Mouse (Mus musculus) MEL (cell line): Measurements from ENCODE around the gene Lrrc34.

Source experiments
- CHD2 ChIP-seq: IDR thresholded peaks from 2 replicates; pipeline ENCODE4 v1.6.1; 2011; ENCODE audit warnings: low read length, improper control_type of control experiment
- CTCF ChIP-seq, 3 experiments: IDR thresholded peaks in 2 of 3; conservative IDR thresholded peaks in 1 of 3; 2 replicates each; pipeline ENCODE4 v1.5.1; 2011 to 2012; ENCODE audit warnings: low read length in 3 of 3, low read depth in 2 of 3, mild to moderate bottlenecking in 2 of 3, improper control_type of control experiment in 1 of 3, inconsistent platforms in 1 of 3, mixed read lengths in 1 of 3, moderate library complexity in 1 of 3; ENCODE audit not compliant: control insufficient read depth in 1 of 3, insufficient read depth in 1 of 3, poor library complexity in 1 of 3, severe bottlenecking in 1 of 3
- EP300 ChIP-seq, 2 experiments: IDR thresholded peaks; 2 replicates each; pipeline ENCODE4 v1.6.1; 2011; ENCODE audit warnings: improper control_type of control experiment in 2 of 2, low read length in 2 of 2, low read depth in 1 of 2, mild to moderate bottlenecking in 1 of 2
- POLR2A ChIP-seq, 2 experiments: IDR thresholded peaks; 2 replicates each; pipeline ENCODE4 v1.6.1; 2011 to 2012; ENCODE audit warnings: low read length in 2 of 2, mild to moderate bottlenecking in 2 of 2, control low read depth in 1 of 2, improper control_type of control experiment in 1 of 2, low read depth in 1 of 2, moderate library complexity in 1 of 2; ENCODE audit not compliant: control insufficient read depth in 1 of 2, insufficient read depth in 1 of 2, poor library complexity in 1 of 2

- TF ChIP-seq CTCF (IDR thresholded peaks at IDR 0.05 in 2 of 3, conservative IDR thresholded peaks at IDR 0.05 in 1 of 3; ENCODE audit: control insufficient read depth in 1 of 3, insufficient read depth in 1 of 3, low read depth in 2 of 3, low read length in 3 of 3, poor library complexity in 1 of 3, severe bottlenecking in 1 of 3) (peak in 2 of 3 experiments; percentile 63 to 92; a peak in 4 of 6 replicates), CHD2 (no peak), EP300 (IDR thresholded peaks at IDR 0.05; ENCODE audit: low read depth in 1 of 2, low read length in 2 of 2) (no peak), POLR2A (IDR thresholded peaks at IDR 0.05; ENCODE audit: control insufficient read depth in 1 of 2, insufficient read depth in 1 of 2, low read depth in 1 of 2, low read length in 2 of 2, poor library complexity in 1 of 2) (no peak)
Observed at GRCm38 (mm10) chr3:30592418-30592853, 55.2 kb downstream of the Lrrc34 start.
